Mouse (Mus musculus) intestine, embryonic 15.5 days (tissue): ENCODE data around the gene Nudt7. TPM values are rescaled to one million over a fixed set of nuclear protein-coding genes. Genes with fewer than 3 reads are reported as not detected.

Experiments
- ATAC-seq: fragments of 200-750 bp; cut with Nextera tagmentation; 2 replicates; pipeline ENCODE4 v1.8.0; 2017; ENCODE audit warnings: moderate TSS enrichment, moderate library complexity
- H3K27ac ChIP-seq: fragments of 300-500 bp; sonication (generic); 2 replicates; pipeline ENCODE4 v1.5.1; 2015; ENCODE audit warnings: mild to moderate bottlenecking, inconsistent platforms
- H3K27me3 ChIP-seq: fragments of 300-500 bp; sonication (generic); replicated peaks from 2 replicates; pipeline ENCODE4 v1.6.1; 2015; ENCODE audit warnings: inconsistent platforms
- H3K36me3 ChIP-seq: fragments of 300-500 bp; sonication (generic); 2 replicates; pipeline ENCODE4 v1.6.1; 2015; ENCODE audit warnings: inconsistent platforms
- H3K4me1 ChIP-seq: fragments of 300-500 bp; sonication (generic); replicated peaks from 2 replicates; pipeline ENCODE4 v1.6.1; 2015; ENCODE audit warnings: inconsistent platforms
- H3K4me2 ChIP-seq: fragments of 300-500 bp; sonication (generic); replicated peaks from 2 replicates; pipeline ENCODE4 v1.6.1; 2015; ENCODE audit warnings: mild to moderate bottlenecking, inconsistent platforms
- H3K4me3 ChIP-seq: fragments of 300-500 bp; sonication (generic); replicated peaks from 2 replicates; pipeline ENCODE4 v1.5.1; 2015; ENCODE audit warnings: inconsistent platforms
- H3K9ac ChIP-seq: fragments of 300-500 bp; sonication (generic); 2 replicates; pipeline ENCODE4 v1.6.1; 2015; ENCODE audit warnings: inconsistent platforms
- H3K9me3 ChIP-seq: fragments of 300-500 bp; sonication (generic); 2 replicates; pipeline ENCODE4 v1.6.1; 2016; ENCODE audit warnings: inconsistent platforms
- WGBS: fragments of 180-500 bp; shearing (Covaris S2); methylation state at CpG from one replicate; pipeline ENCODE4 v1.1.7; 2015; 5-methylcytosine and 5-hydroxymethylcytosine counted together
- polyA plus RNA-seq: library from polyadenylated mRNA; unstranded; fragments of >200 nt; fragmentation: Nextera tagmentation; extraction: Ambion mirVana; gene quantifications from 2 replicates; pipeline ENCODE4 v1.2.1, GENCODE M21; 2015

Gene Nudt7
- polyA plus RNA-seq, 1 experiment from 2014 or later = 25.9 TPM

- Histone ChIP-seq H3K4me2 (no peak overlapping the region), H3K36me3 (no peaks in the 10 kb centered on the region), H3K9ac (no peak overlapping the region), H3K27me3 (no peaks in the 10 kb centered on the region), H3K4me3 (no peak overlapping the region), H3K27ac (no peak overlapping the region), H3K4me1 (no peaks in the 10 kb centered on the region), H3K9me3 (no peaks in the 10 kb centered on the region)
- no peak for ATAC-seq
- 87% methylated on average over 1 of the region's 1 CpGs for WGBS
Measured at GRCm38 (mm10) chr8:114121781-114122180, 11.6 kb upstream of the Nudt7 start.

- Histone ChIP-seq H3K27me3 (no peaks in the 10 kb centered on the region), H3K27ac (no peak overlapping the region), H3K9ac (no peak overlapping the region), H3K4me3 (no peak overlapping the region), H3K4me2 (no peak overlapping the region), H3K36me3 (no peaks in the 10 kb centered on the region), H3K9me3 (no peaks in the 10 kb centered on the region), H3K4me1 (no peaks in the 10 kb centered on the region)
- ATAC-seq = no peak
- 65% methylated on average over 3 of the region's 3 CpGs for WGBS
Measured at GRCm38 (mm10) chr8:114123611-114124010, 9.7 kb upstream of the Nudt7 start.

DNA sequence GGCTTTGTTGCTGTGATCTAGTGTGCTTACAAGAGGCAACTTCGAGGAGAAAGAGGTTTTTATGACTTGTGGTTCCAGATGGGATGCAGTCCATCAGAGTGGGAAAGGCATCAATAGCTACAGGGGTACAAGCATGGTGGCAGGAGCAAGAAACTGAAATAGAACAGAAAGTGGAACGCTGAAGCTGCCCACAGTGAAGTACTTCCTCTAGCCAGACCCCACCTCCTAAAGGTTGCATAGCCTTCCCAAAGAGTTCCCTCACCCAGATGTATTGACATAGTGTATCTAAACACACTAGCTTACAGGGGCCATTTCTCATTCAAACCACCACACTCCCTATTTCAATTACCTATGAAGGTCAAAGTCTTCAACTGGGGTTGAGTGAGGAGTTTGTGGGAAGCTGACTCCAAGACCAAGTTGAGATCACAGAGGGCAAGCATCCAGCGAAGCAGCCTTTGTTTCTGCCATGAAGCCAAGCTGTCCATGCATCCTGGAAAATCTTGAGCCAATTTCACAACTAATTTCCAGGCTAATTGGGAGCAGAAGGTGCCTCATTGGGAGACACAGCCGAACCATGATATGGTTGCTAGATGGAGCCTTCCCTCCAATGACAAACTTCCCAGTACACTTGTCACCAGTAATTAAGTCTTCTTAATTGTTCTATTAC, 9.1 kb upstream of the Nudt7 start:
- WGBS = 74% methylated on average over 4 of the region's 4 CpGs
- H3K27me3 ChIP-seq = no peaks in the 10 kb centered on the region

GRCm38 (mm10) chr8:114130838-114131237, 2.5 kb upstream of the Nudt7 start:
- Histone ChIP-seq H3K4me3 (no peak overlapping the region), H3K27me3 (no peaks in the 10 kb centered on the region), H3K4me2 (no peak overlapping the region), H3K36me3 (no peaks in the 10 kb centered on the region), H3K4me1 (0 out of 2 replicates have a peak, but pooled peaks cover 4% of the 10 kb centered on the region), H3K9ac (no peak overlapping the region), H3K9me3 (no peaks in the 10 kb centered on the region), H3K27ac (no peak overlapping the region)
- peak; percentile 70 for ATAC-seq
- WGBS = 64% methylated on average over 7 of the region's 7 CpGs

More for the DNA sequence above, 9.1 kb upstream of the Nudt7 start:
- no peak overlapping the region for H3K4me3 ChIP-seq
- H3K9me3 ChIP-seq = no peaks in the 10 kb centered on the region
- no peak overlapping the region for H3K4me2 ChIP-seq
- no peaks in the 10 kb centered on the region for H3K36me3 ChIP-seq
- H3K4me1 ChIP-seq = no peaks in the 10 kb centered on the region
- H3K9ac ChIP-seq = no peak overlapping the region
- H3K27ac ChIP-seq = no peak overlapping the region
- ATAC-seq = no peak

DNA sequence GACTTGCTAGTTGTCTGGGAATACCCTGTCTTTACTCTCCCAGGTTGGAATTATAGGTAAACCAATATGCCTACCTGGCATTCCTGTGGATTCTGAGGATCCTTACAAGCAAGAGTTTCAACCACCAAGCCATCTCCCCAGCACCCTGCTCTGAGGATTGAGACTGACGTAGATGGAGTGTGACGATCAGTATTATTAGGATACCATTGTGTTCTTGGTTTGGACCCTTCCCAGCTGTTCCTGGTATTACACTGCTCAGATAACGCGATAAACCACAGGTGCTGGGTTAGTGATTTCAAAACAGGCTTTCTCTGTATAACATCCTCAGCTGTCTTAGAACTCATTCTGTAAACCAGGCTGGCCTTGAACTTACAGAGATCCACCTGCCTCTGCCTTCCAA, 1.9 kb upstream of the Nudt7 start:
- 0 out of 2 replicates have a peak, but pooled peaks cover 4% of the 10 kb centered on the region for H3K4me1 ChIP-seq
- 83% methylated on average over 4 of the region's 4 CpGs for WGBS
- H3K4me2 ChIP-seq = no peak overlapping the region
- no peak overlapping the region for H3K27ac ChIP-seq
- no peak overlapping the region for H3K4me3 ChIP-seq
- H3K9ac ChIP-seq = no peak overlapping the region
- H3K27me3 ChIP-seq = no peaks in the 10 kb centered on the region
- no peaks in the 10 kb centered on the region for H3K9me3 ChIP-seq
- no peak for ATAC-seq
- H3K36me3 ChIP-seq = no peaks in the 10 kb centered on the region

GRCm38 (mm10) chr8:114133050-114133509, 277 bp upstream of the Nudt7 start:
- no peak overlapping the region for H3K27ac ChIP-seq
- H3K4me1 ChIP-seq = 0 out of 2 replicates have a peak, but pooled peaks cover 4% of the 10 kb centered on the region
- H3K36me3 ChIP-seq = no peaks in the 10 kb centered on the region
- H3K4me2 ChIP-seq = peak overlapping the region; percentile 69
- peak; percentile 19 for ATAC-seq
- peak overlapping the region; percentile 52 for H3K4me3 ChIP-seq
- no peaks in the 10 kb centered on the region for H3K27me3 ChIP-seq
- no peaks in the 10 kb centered on the region for H3K9me3 ChIP-seq
- no peak overlapping the region for H3K9ac ChIP-seq
- 32% methylated on average over 14 of the region's 14 CpGs for WGBS

- Histone ChIP-seq H3K9ac (no peak overlapping the region), H3K27ac (no peak overlapping the region), H3K4me2 (no peak overlapping the region), H3K27me3 (no peaks in the 10 kb centered on the region), H3K4me1 (0 out of 2 replicates have a peak, but pooled peaks cover 4% of the 10 kb centered on the region), H3K9me3 (no peaks in the 10 kb centered on the region), H3K36me3 (no peaks in the 10 kb centered on the region), H3K4me3 (no peak overlapping the region)
- no peak for ATAC-seq
- WGBS = 94% methylated on average over 1 of the region's 1 CpGs
Measured at GRCm38 (mm10) chr8:114136750-114137149, 3.4 kb downstream of the Nudt7 start.

GRCm38 (mm10) chr8:114137181-114137580, 3.8 kb downstream of the Nudt7 start:
- H3K9ac ChIP-seq = no peak overlapping the region
- 81% methylated on average over 5 of the region's 5 CpGs for WGBS
- H3K27me3 ChIP-seq = no peaks in the 10 kb centered on the region
- H3K4me1 ChIP-seq = 0 out of 2 replicates have a peak, but pooled peaks cover 4% of the 10 kb centered on the region
- H3K9me3 ChIP-seq = no peaks in the 10 kb centered on the region
- ATAC-seq = no peak
- H3K27ac ChIP-seq = no peak overlapping the region
- no peak overlapping the region for H3K4me2 ChIP-seq
- no peaks in the 10 kb centered on the region for H3K36me3 ChIP-seq
- H3K4me3 ChIP-seq = no peak overlapping the region

- 75% methylated on average over 2 of the region's 2 CpGs for WGBS
Measured at GRCm38 (mm10) chr8:114140437-114140836, 7.1 kb downstream of the Nudt7 start.

GRCm38 (mm10) chr8:114142199-114142598, 8.8 kb downstream of the Nudt7 start:
- Histone ChIP-seq H3K4me1 (no peaks in the 10 kb centered on the region), H3K4me2 (no peak overlapping the region), H3K9me3 (no peaks in the 10 kb centered on the region), H3K9ac (no peak overlapping the region), H3K36me3 (no peaks in the 10 kb centered on the region), H3K27me3 (no peaks in the 10 kb centered on the region), H3K27ac (no peak overlapping the region), H3K4me3 (no peak overlapping the region)
- peak; percentile 55; the same call in 1 of the 2 replicates for ATAC-seq

More at GRCm38 (mm10) chr8:114140437-114140836, 7.1 kb downstream of the Nudt7 start:
- Histone ChIP-seq H3K9ac (no peak overlapping the region), H3K36me3 (no peaks in the 10 kb centered on the region), H3K27ac (no peak overlapping the region), H3K4me2 (no peak overlapping the region), H3K9me3 (no peaks in the 10 kb centered on the region), H3K27me3 (no peaks in the 10 kb centered on the region), H3K4me1 (no peaks in the 10 kb centered on the region), H3K4me3 (no peak overlapping the region)
- ATAC-seq = no peak

DNA sequence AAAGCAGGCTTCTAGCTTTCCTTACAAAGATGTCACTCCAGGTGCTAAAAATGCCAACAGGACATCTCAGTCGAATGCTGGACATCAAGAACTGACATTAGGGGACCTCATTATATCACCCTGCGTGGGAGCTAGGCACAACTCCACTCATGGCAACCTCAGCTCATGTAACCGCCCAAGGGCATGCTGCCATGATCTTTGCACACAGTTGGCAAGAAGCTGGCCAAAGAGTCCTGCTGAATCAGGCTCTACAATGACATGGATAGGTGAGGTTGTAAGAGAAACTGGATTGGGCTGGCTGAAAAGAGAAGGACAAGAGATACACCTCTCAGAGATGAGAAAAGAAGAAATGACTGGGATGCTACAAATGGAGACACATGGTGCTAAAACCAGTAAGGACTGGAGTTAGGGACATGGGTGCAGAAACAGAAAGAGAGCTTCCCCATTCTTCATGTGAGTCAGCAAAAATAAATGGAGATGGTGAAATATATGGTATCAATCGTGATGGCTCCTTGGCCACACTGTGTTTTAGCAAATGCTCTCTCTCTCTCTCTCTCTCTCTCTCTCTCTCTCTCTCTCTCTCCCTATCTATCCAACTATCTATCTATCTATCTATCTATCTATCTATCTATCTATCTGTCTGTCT, 10.4 kb downstream of the Nudt7 start:
- Histone ChIP-seq H3K9me3 (no peaks in the 10 kb centered on the region), H3K4me3 (no peak overlapping the region)

DNA sequence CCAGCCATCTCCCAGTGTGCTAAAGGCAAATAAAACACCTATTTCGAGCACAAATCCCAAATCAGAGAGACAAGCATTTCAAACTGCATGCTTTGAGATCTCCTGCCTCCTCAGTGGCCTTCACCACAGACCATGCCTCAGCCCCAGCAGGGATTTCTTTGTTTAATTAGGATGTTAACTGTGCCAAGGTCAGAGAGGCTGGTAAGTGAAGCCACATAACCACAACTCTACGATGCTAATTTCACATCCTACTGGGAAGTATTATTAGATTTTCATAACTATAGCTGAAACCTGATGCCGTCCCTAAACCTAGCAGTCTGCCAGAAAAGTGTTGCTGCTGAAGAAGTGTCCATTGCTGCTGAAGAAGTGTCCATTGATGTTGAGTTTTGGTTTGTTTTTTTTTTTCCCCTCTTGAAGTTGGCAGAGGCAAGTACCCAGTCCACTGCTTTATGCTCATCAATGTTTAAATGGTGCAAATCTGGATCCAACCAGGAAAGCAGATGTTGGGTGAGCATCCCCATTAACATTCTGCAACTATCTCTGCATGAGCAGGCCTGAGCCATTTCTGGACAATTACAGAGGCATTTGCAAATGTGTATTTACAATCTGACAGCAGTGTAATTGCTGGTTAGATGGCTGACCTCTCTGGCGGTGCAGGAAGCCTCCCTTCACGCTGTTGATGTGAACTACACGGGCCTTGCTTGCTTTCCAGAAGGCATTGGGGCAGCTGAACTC, 20.1 kb downstream of the Nudt7 start:
- no peaks in the 10 kb centered on the region for H3K36me3 ChIP-seq
- no peak for ATAC-seq
- no peak overlapping the region for H3K27ac ChIP-seq
- H3K4me2 ChIP-seq = no peak overlapping the region
- 69% methylated on average over 6 of the region's 6 CpGs for WGBS
- no peaks in the 10 kb centered on the region for H3K4me1 ChIP-seq
- H3K9ac ChIP-seq = no peak overlapping the region
- no peaks in the 10 kb centered on the region for H3K9me3 ChIP-seq
- H3K4me3 ChIP-seq = no peak overlapping the region
- H3K27me3 ChIP-seq = no peaks in the 10 kb centered on the region

More for the DNA sequence above, 10.4 kb downstream of the Nudt7 start:
- Histone ChIP-seq H3K36me3 (no peaks in the 10 kb centered on the region), H3K27me3 (no peaks in the 10 kb centered on the region), H3K4me2 (no peak overlapping the region), H3K9ac (no peak overlapping the region), H3K27ac (no peak overlapping the region), H3K4me1 (no peaks in the 10 kb centered on the region)
- ATAC-seq = no peak
- 84% methylated on average over 4 of the region's 4 CpGs for WGBS
